Mouse (Mus musculus): Measurements from ENCODE around the gene Klc2. TPM values are rescaled to one million over a fixed set of nuclear protein-coding genes. Genes with fewer than 3 reads are reported as not detected.
"Not testable (repeated sequence)": the region's sequence is repeated elsewhere in the genome, so short reads cannot be mapped to it uniquely, and the experiment has no call there.

Gene Klc2
- total RNA-seq, 2 experiments from 2014 or later = 230 to 231 TPM

- peak; percentile 99 for DNase-seq (ENCODE audit: low spot score in 2 of 2)
These were observed 11.6 kb downstream of the Klc2 start, which contains the start of gene Rab1b for GRCm38 (mm10) chr19:5106731-5107191. Gene Rab1b, minus strand, starts transcription at chr19:5107072.

GRCm38 (mm10) chr19:5106074-5106473 lies 12.3 kb downstream of the Klc2 start:
- DNase-seq (ENCODE audit: low spot score in 2 of 2) = no peak

GRCm38 (mm10) chr19:5098363-5099143 lies 19.8 kb downstream of the Klc2 start, which contains the start of gene Cnih2:
Gene Cnih2, minus strand, starts transcription at chr19:5098521.
- DNase-seq (ENCODE audit: low spot score in 2 of 2) = peak; percentile 74 to 82

GRCm38 (mm10) chr19:5097521-5098362 lies 20.6 kb downstream of the Klc2 start:
- DNase-seq (ENCODE audit: low spot score in 2 of 2) = no peak

- DNase-seq (ENCODE audit: low spot score in 2 of 2) = peak; percentile 71 to 89
These were observed 22.4 kb downstream of the Klc2 start for GRCm38 (mm10) chr19:5095887-5096474.

- peak in 1 of 2 experiments; percentile 60 for DNase-seq (ENCODE audit: low spot score in 2 of 2)
These were observed 23.5 kb downstream of the Klc2 start for GRCm38 (mm10) chr19:5094746-5095417.

GRCm38 (mm10) chr19:5094243-5094632 lies 24.1 kb downstream of the Klc2 start:
- DNase-seq (ENCODE audit: low spot score in 2 of 2) = peak; percentile 95 to 99

GRCm38 (mm10) chr19:5093481-5094242 lies 24.7 kb downstream of the Klc2 start:
- DNase-seq (ENCODE audit: low spot score in 2 of 2) = no peak

GRCm38 (mm10) chr19:5092083-5092482 lies 26.3 kb downstream of the Klc2 start:
- no peak for DNase-seq (ENCODE audit: low spot score in 2 of 2)

GRCm38 (mm10) chr19:5089324-5089723 lies 29.0 kb downstream of the Klc2 start:
- no peak for DNase-seq (ENCODE audit: low spot score in 2 of 2)

- DNase-seq (ENCODE audit: low spot score in 2 of 2) = peak; percentile 96 to 99
These were observed 30.3 kb downstream of the Klc2 start, which contains the start of gene Yif1a for GRCm38 (mm10) chr19:5087884-5088728. Gene Yif1a, plus strand, starts transcription at chr19:5088538.

GRCm38 (mm10) chr19:5086533-5086932 lies 31.8 kb downstream of the Klc2 start:
- not testable (repeated sequence) for DNase-seq (ENCODE audit: low spot score in 2 of 2)

GRCm38 (mm10) chr19:5085145-5085863 lies 33.1 kb downstream of the Klc2 start, which contains the start of gene Tmem151a:
Gene Tmem151a, minus strand, starts transcription at chr19:5085531.
- DNase-seq (ENCODE audit: low spot score in 2 of 2) = peak in 1 of 2 experiments; percentile 65

GRCm38 (mm10) chr19:5084834-5085144 lies 33.6 kb downstream of the Klc2 start:
- DNase-seq (ENCODE audit: low spot score in 2 of 2) = no peak

- DNase-seq (ENCODE audit: low spot score in 2 of 2) = peak in 1 of 2 experiments; percentile 25
These were observed 34.2 kb downstream of the Klc2 start for GRCm38 (mm10) chr19:5083961-5084833.

GRCm38 (mm10) chr19:5082596-5082995 lies 35.8 kb downstream of the Klc2 start:
- no peak for DNase-seq (ENCODE audit: low spot score in 2 of 2)

- DNase-seq (ENCODE audit: low spot score in 2 of 2) = no peak
These were observed 36.4 kb downstream of the Klc2 start for GRCm38 (mm10) chr19:5082005-5082404.

GRCm38 (mm10) chr19:5079279-5079678 lies 39.1 kb downstream of the Klc2 start:
- no peak for DNase-seq (ENCODE audit: low spot score in 2 of 2)
